Mouse (Mus musculus): ENCODE results near the gene Gsg1. TPM values are rescaled to one million over a fixed set of nuclear protein-coding genes. Genes with fewer than 3 reads are reported as not detected.

Gene Gsg1
- polyA plus RNA-seq, 1 experiment from 2014 or later, result 0.26 TPM

GRCm38 (mm10) chr6:135240361-135240760 is 13.8 kb downstream of the Gsg1 start:
- DNase-seq (no peak), ATAC-seq (no peak)
- 67% methylated on average over 8 of the region's 8 CpGs for WGBS (ENCODE audit: insufficient replicate concordance)
- Histone ChIP-seq H3K4me3 (ENCODE audit: low read depth, low read length) (no peak overlapping the region), H3K9me3 (ENCODE audit: low read length) (no peaks in the 10 kb centered on the region), H3K27me3 (ENCODE audit: insufficient read depth, low read length) (no peaks in the 10 kb centered on the region), H3K27ac (ENCODE audit: low read depth) (no peak overlapping the region), H3K9ac (replicated peaks) (no peak overlapping the region), H3K4me1 (ENCODE audit: insufficient read depth) (peaks cover 3% of the 10 kb centered on the region; the same call in 1 of the 2 replicates), H3K36me3 (replicated peaks; ENCODE audit: insufficient read depth, low read length) (peaks cover 4% of the 10 kb centered on the region; the same call in 1 of the 2 replicates), H3K4me2 (ENCODE audit: low read depth, low read length) (no peak overlapping the region)
- TF ChIP-seq CTCF (IDR thresholded peaks at IDR 0.05; ENCODE audit: low read depth) (no peak), EP300 (IDR thresholded peaks at IDR 0.05; ENCODE audit: low read depth) (no peak)

- Histone ChIP-seq H3K9ac (replicated peaks) (no peak overlapping the region), H3K4me1 (ENCODE audit: insufficient read depth) (peaks cover 3% of the 10 kb centered on the region; the same call in 1 of the 2 replicates), H3K27me3 (ENCODE audit: insufficient read depth, low read length) (no peaks in the 10 kb centered on the region), H3K9me3 (ENCODE audit: low read length) (no peaks in the 10 kb centered on the region), H3K36me3 (replicated peaks; ENCODE audit: insufficient read depth, low read length) (peaks cover 17% of the 10 kb centered on the region; the same call in 1 of the 2 replicates), H3K27ac (ENCODE audit: low read depth) (no peak overlapping the region), H3K4me2 (ENCODE audit: low read depth, low read length) (no peak overlapping the region), H3K4me3 (ENCODE audit: low read depth, low read length) (no peak overlapping the region)
- DNase-seq (no peak), ATAC-seq (no peak)
- no peak for TF ChIP-seq CTCF (IDR thresholded peaks at IDR 0.05; ENCODE audit: low read depth)
- no peak for TF ChIP-seq EP300 (IDR thresholded peaks at IDR 0.05; ENCODE audit: low read depth)
- 73% methylated on average over 4 of the region's 4 CpGs for WGBS (ENCODE audit: insufficient replicate concordance)
Measured at GRCm38 (mm10) chr6:135238211-135238610, 15.9 kb downstream of the Gsg1 start.

- WGBS (ENCODE audit: insufficient replicate concordance), result 27% methylated on average over 14 of the region's 14 CpGs
- Histone ChIP-seq H3K4me1 (ENCODE audit: insufficient read depth) (peaks cover 3% of the 10 kb centered on the region; the same call in 1 of the 2 replicates), H3K27me3 (ENCODE audit: insufficient read depth, low read length) (no peaks in the 10 kb centered on the region), H3K9me3 (ENCODE audit: low read length) (no peaks in the 10 kb centered on the region), H3K36me3 (replicated peaks; ENCODE audit: insufficient read depth, low read length) (peaks cover 22% of the 10 kb centered on the region; the same call in 1 of the 2 replicates), H3K4me2 (ENCODE audit: low read depth, low read length) (no peak overlapping the region), H3K4me3 (ENCODE audit: low read depth, low read length) (no peak overlapping the region), H3K27ac (ENCODE audit: low read depth) (no peak overlapping the region), H3K9ac (replicated peaks) (no peak overlapping the region)
- TF ChIP-seq EP300 (IDR thresholded peaks at IDR 0.05; ENCODE audit: low read depth) (no peak), CTCF (IDR thresholded peaks at IDR 0.05; ENCODE audit: low read depth) (peak; percentile 47)
- ATAC-seq, result peak; percentile 29; the same call in 1 of the 2 replicates
- DNase-seq, result peak; percentile 29
Measured at GRCm38 (mm10) chr6:135237326-135237725, 16.8 kb downstream of the Gsg1 start.

DNA sequence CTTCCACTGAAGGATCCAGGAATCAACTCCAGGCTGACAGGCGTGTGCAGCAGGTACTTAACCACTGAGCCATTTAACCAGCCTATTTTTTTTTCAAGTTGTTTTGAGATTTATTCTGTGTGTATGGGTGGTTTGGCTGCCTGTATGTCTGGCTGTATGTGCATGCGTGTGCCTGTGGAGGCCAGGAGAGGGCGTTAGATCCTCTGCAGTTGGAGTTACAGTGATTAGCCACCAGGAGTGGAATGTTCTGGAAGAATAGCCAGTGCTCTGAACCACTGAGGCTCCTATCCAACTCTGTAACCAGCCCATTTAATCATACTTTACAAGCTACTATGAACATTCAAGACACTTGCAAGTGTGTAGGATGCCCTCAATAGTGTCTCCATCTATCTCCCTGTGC is 17.6 kb downstream of the Gsg1 start:
- TF ChIP-seq CTCF (IDR thresholded peaks at IDR 0.05; ENCODE audit: low read depth) (peak; percentile 47), EP300 (IDR thresholded peaks at IDR 0.05; ENCODE audit: low read depth) (no peak)
- DNase-seq (no peak), ATAC-seq (no peak)
- Histone ChIP-seq H3K9me3 (ENCODE audit: low read length) (no peaks in the 10 kb centered on the region), H3K4me3 (ENCODE audit: low read depth, low read length) (no peak overlapping the region), H3K27ac (ENCODE audit: low read depth) (no peak overlapping the region), H3K4me2 (ENCODE audit: low read depth, low read length) (no peak overlapping the region), H3K9ac (replicated peaks) (no peak overlapping the region), H3K4me1 (ENCODE audit: insufficient read depth) (peaks cover 3% of the 10 kb centered on the region; the same call in 1 of the 2 replicates), H3K36me3 (replicated peaks; ENCODE audit: insufficient read depth, low read length) (peaks cover 29% of the 10 kb centered on the region; the same call in 1 of the 2 replicates), H3K27me3 (ENCODE audit: insufficient read depth, low read length) (no peaks in the 10 kb centered on the region)
- 92% methylated on average over 3 of the region's 3 CpGs for WGBS (ENCODE audit: insufficient replicate concordance)

GRCm38 (mm10) chr6:135235742-135236141 is 18.4 kb downstream of the Gsg1 start:
- H3K36me3 ChIP-seq (replicated peaks; ENCODE audit: insufficient read depth, low read length), result peaks cover 31% of the 10 kb centered on the region; the same call in 1 of the 2 replicates
- 82% methylated on average over 3 of the region's 3 CpGs for WGBS (ENCODE audit: insufficient replicate concordance)
- no peak for ATAC-seq

DNA sequence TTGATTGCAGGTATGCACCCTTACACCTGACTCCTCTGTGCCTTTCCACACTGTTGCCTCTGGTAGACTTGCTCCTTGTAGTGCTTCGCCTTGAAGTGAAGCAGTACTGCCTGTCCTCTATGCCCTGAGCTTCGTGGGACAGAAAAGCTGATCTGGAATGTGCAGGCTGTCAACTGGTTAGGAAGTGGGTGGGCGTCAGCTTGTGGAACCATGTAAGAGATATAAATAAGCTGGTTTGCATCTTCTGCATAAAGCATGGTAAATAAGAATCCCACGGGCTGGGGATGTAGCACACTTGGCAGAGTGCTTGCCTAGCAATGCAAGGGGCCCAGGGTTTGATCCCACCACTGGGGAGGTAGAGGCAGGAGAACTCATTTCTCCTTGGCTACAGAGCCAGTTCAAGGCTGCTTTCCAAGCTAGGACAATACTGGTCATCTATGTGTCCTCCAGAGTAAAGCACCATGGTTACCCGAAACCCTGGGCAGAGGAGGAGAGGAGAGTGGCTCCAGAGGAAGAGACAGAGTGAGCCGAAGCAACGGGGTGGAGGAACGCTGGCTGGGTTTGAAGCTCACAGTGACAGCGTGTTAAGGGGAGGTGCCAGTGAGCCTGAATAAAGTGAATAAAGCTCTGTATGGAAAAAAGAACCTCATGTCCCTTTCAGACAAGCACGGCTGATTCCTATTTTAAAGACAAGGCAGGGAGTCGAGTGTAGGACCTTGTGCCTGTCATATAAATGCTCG is 21.5 kb downstream of the Gsg1 start:
- Histone ChIP-seq H3K36me3 (replicated peaks; ENCODE audit: insufficient read depth, low read length) (peaks cover 44% of the 10 kb centered on the region), H3K4me1 (ENCODE audit: insufficient read depth) (peaks cover 3% of the 10 kb centered on the region; the same call in 1 of the 2 replicates), H3K9me3 (ENCODE audit: low read length) (no peaks in the 10 kb centered on the region), H3K4me2 (ENCODE audit: low read depth, low read length) (no peak overlapping the region), H3K9ac (replicated peaks) (no peak overlapping the region), H3K27me3 (ENCODE audit: insufficient read depth, low read length) (no peaks in the 10 kb centered on the region), H3K4me3 (ENCODE audit: low read depth, low read length) (no peak overlapping the region), H3K27ac (ENCODE audit: low read depth) (no peak overlapping the region)
- no peak for ATAC-seq
- no peak for TF ChIP-seq CTCF (IDR thresholded peaks at IDR 0.05; ENCODE audit: low read depth)
- no peak for TF ChIP-seq EP300 (IDR thresholded peaks at IDR 0.05; ENCODE audit: low read depth)
- 84% methylated on average over 12 of the region's 12 CpGs for WGBS (ENCODE audit: insufficient replicate concordance)
- no peak for DNase-seq

More at GRCm38 (mm10) chr6:135235742-135236141, 18.4 kb downstream of the Gsg1 start:
- no peak overlapping the region for H3K4me3 ChIP-seq (ENCODE audit: low read depth, low read length)
- TF ChIP-seq EP300 (IDR thresholded peaks at IDR 0.05; ENCODE audit: low read depth), result no peak
- TF ChIP-seq CTCF (IDR thresholded peaks at IDR 0.05; ENCODE audit: low read depth), result no peak
- H3K4me2 ChIP-seq (ENCODE audit: low read depth, low read length), result no peak overlapping the region
- no peak for DNase-seq
- H3K9me3 ChIP-seq (ENCODE audit: low read length), result no peaks in the 10 kb centered on the region
- H3K9ac ChIP-seq (replicated peaks), result no peak overlapping the region
- H3K27me3 ChIP-seq (ENCODE audit: insufficient read depth, low read length), result no peaks in the 10 kb centered on the region
- no peak overlapping the region for H3K27ac ChIP-seq (ENCODE audit: low read depth)
- peaks cover 3% of the 10 kb centered on the region; the same call in 1 of the 2 replicates for H3K4me1 ChIP-seq (ENCODE audit: insufficient read depth)

Data from liver, postnatal 0 days (tissue).